Mouse (Mus musculus): ENCODE data around the gene Tspan18. TPM values are rescaled to one million over a fixed set of nuclear protein-coding genes. Genes with fewer than 3 reads are reported as not detected.

The Tspan18 gene
- polyA plus RNA-seq, 1 experiment, result 14.1 TPM

- no peak overlapping the region for H3K27ac ChIP-seq (ENCODE audit: insufficient read depth, low read depth, low read length)
- WGBS, result 76% methylated on average over 7 of the region's 7 CpGs
- no peak overlapping the region for H3K4me3 ChIP-seq (ENCODE audit: low read depth, low read length)
Observed at GRCm38 (mm10) chr2:93218353-93218990, 115.8 kb downstream of the Tspan18 start.

GRCm38 (mm10) chr2:93217015-93217414 is 117.3 kb downstream of the Tspan18 start:
- WGBS, result 26% methylated on average over 7 of the region's 7 CpGs
- H3K27ac ChIP-seq (ENCODE audit: insufficient read depth, low read depth, low read length), result no peak overlapping the region

More at GRCm38 (mm10) chr2:93218353-93218990, 115.8 kb downstream of the Tspan18 start:
- peaks cover 15% of the 10 kb centered on the region; the same call in 1 of the 2 replicates for H3K4me1 ChIP-seq (ENCODE audit: control insufficient read depth, insufficient read depth, insufficient read length, low read length)
- no peaks in the 10 kb centered on the region for H3K27me3 ChIP-seq (ENCODE audit: control insufficient read depth, insufficient read depth, low read length)
- H3K36me3 ChIP-seq (ENCODE audit: control insufficient read depth, insufficient read depth, low read length), result no peaks in the 10 kb centered on the region
- TF ChIP-seq POLR2A (IDR thresholded peaks at IDR 0.05; ENCODE audit: low read depth, low read length) (no peak), CTCF (IDR thresholded peaks at IDR 0.05; ENCODE audit: extremely low read depth, insufficient read length, insufficient replicate concordance, low read depth, low read length) (no peak)

GRCm38 (mm10) chr2:93215790-93216189 is 118.5 kb downstream of the Tspan18 start:
- 81% methylated on average over 10 of the region's 10 CpGs for whole genome bisulfite sequencing
- no peak overlapping the region for H3K4me3 ChIP-seq (ENCODE audit: low read depth, low read length)
- no peak overlapping the region for H3K27ac ChIP-seq (ENCODE audit: insufficient read depth, low read depth, low read length)
- no peak for TF ChIP-seq CTCF (IDR thresholded peaks at IDR 0.05; ENCODE audit: extremely low read depth, insufficient read length, insufficient replicate concordance, low read depth, low read length)
- TF ChIP-seq POLR2A (IDR thresholded peaks at IDR 0.05; ENCODE audit: low read depth, low read length), result no peak
- H3K4me1 ChIP-seq (ENCODE audit: control insufficient read depth, insufficient read depth, insufficient read length, low read length), result peaks cover 15% of the 10 kb centered on the region; the same call in 1 of the 2 replicates
- H3K36me3 ChIP-seq (ENCODE audit: control insufficient read depth, insufficient read depth, low read length), result no peaks in the 10 kb centered on the region
- H3K27me3 ChIP-seq (ENCODE audit: control insufficient read depth, insufficient read depth, low read length), result no peaks in the 10 kb centered on the region

More at GRCm38 (mm10) chr2:93217015-93217414, 117.3 kb downstream of the Tspan18 start:
- Histone ChIP-seq H3K4me1 (ENCODE audit: control insufficient read depth, insufficient read depth, insufficient read length, low read length) (peaks cover 15% of the 10 kb centered on the region; the same call in 1 of the 2 replicates), H3K36me3 (ENCODE audit: control insufficient read depth, insufficient read depth, low read length) (no peaks in the 10 kb centered on the region), H3K4me3 (ENCODE audit: low read depth, low read length) (no peak overlapping the region), H3K27me3 (ENCODE audit: control insufficient read depth, insufficient read depth, low read length) (no peaks in the 10 kb centered on the region)
- TF ChIP-seq POLR2A (IDR thresholded peaks at IDR 0.05; ENCODE audit: low read depth, low read length), result no peak
- TF ChIP-seq CTCF (IDR thresholded peaks at IDR 0.05; ENCODE audit: extremely low read depth, insufficient read length, insufficient replicate concordance, low read depth, low read length), result peak; percentile 77; the same call in 1 of the 2 replicates

GRCm38 (mm10) chr2:93214192-93214591 is 120.1 kb downstream of the Tspan18 start:
- 59% methylated on average over 1 of the region's 1 CpGs for WGBS
- H3K27ac ChIP-seq (ENCODE audit: insufficient read depth, low read depth, low read length), result no peak overlapping the region
- TF ChIP-seq CTCF (IDR thresholded peaks at IDR 0.05; ENCODE audit: extremely low read depth, insufficient read length, insufficient replicate concordance, low read depth, low read length) (no peak), POLR2A (IDR thresholded peaks at IDR 0.05; ENCODE audit: low read depth, low read length) (no peak)
- no peak overlapping the region for H3K4me3 ChIP-seq (ENCODE audit: low read depth, low read length)
- no peaks in the 10 kb centered on the region for H3K36me3 ChIP-seq (ENCODE audit: control insufficient read depth, insufficient read depth, low read length)
- peaks cover 15% of the 10 kb centered on the region; the same call in 1 of the 2 replicates for H3K4me1 ChIP-seq (ENCODE audit: control insufficient read depth, insufficient read depth, insufficient read length, low read length)
- no peaks in the 10 kb centered on the region for H3K27me3 ChIP-seq (ENCODE audit: control insufficient read depth, insufficient read depth, low read length)

DNA sequence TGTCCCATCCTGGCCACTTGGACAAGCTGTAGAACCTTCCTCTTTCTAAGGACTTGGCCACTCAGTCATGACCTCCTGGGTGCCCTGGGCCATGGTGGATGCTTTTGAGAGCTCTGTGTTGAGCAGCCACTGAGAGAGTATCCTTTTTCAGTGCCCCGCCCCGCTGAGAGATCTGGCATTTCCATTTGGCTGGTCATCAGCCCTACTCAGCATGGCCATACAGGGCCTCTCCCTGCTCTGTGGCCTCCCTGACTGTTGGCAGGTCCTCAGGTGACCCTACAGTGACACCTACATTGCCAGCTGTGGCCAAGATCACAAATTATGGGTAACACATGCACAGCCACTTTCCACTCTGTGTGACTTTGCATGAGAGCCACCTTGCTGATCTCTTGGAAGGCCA is 121.4 kb downstream of the Tspan18 start:
- WGBS, result 96% methylated on average over 2 of the region's 2 CpGs
- TF ChIP-seq POLR2A (IDR thresholded peaks at IDR 0.05; ENCODE audit: low read depth, low read length) (no peak), CTCF (IDR thresholded peaks at IDR 0.05; ENCODE audit: extremely low read depth, insufficient read length, insufficient replicate concordance, low read depth, low read length) (no peak)
- no peaks in the 10 kb centered on the region for H3K36me3 ChIP-seq (ENCODE audit: control insufficient read depth, insufficient read depth, low read length)
- no peak overlapping the region for H3K27ac ChIP-seq (ENCODE audit: insufficient read depth, low read depth, low read length)
- no peaks in the 10 kb centered on the region for H3K27me3 ChIP-seq (ENCODE audit: control insufficient read depth, insufficient read depth, low read length)
- H3K4me3 ChIP-seq (ENCODE audit: low read depth, low read length), result no peak overlapping the region
- H3K4me1 ChIP-seq (ENCODE audit: control insufficient read depth, insufficient read depth, insufficient read length, low read length), result peaks cover 15% of the 10 kb centered on the region; the same call in 1 of the 2 replicates

DNA sequence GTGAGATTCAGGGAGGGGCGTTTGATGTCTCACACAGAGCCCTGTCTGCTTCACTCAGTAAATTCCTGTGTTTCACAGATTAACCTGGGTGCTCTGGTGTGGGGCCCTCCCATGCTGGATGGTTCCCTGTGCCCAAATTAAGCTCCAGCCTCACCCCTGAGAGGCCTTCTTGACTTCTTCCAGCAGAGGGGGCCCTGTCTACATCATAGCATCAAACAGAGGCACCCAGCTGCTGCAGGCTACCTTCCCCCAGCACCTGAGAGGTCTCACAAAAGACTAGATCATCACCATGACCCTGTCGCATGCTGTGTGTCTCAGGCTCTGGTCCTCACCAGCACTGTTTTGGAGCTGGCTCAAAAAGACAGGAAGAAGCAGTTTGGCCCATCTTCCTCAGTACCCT is 121.9 kb downstream of the Tspan18 start:
- no peaks in the 10 kb centered on the region for H3K27me3 ChIP-seq (ENCODE audit: control insufficient read depth, insufficient read depth, low read length)
- 78% methylated on average over 2 of the region's 2 CpGs for WGBS
- H3K27ac ChIP-seq (ENCODE audit: insufficient read depth, low read depth, low read length), result no peak overlapping the region
- no peaks in the 10 kb centered on the region for H3K36me3 ChIP-seq (ENCODE audit: control insufficient read depth, insufficient read depth, low read length)
- TF ChIP-seq CTCF (IDR thresholded peaks at IDR 0.05; ENCODE audit: extremely low read depth, insufficient read length, insufficient replicate concordance, low read depth, low read length) (no peak), POLR2A (IDR thresholded peaks at IDR 0.05; ENCODE audit: low read depth, low read length) (no peak)
- H3K4me3 ChIP-seq (ENCODE audit: low read depth, low read length), result no peak overlapping the region
- H3K4me1 ChIP-seq (ENCODE audit: control insufficient read depth, insufficient read depth, insufficient read length, low read length), result peaks cover 13% of the 10 kb centered on the region; the same call in 1 of the 2 replicates

DNA sequence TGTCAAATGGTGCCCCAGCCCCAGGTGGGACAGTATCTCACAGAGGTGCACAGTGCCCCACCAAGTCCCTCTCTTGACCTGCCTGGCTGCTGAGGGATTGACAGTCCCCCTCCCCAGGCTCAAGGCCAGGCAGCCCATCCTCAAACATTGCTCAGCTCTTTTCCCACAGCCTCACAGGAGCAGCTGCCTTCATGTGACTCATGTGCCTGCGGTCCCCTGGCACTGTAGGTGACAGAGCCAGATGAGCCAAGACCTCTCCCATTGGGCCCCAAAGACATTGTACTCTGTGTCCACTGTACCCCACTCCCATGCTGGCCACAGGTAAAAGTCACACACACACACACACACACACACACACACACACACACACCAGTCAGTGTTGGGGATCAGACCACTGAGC is 128.2 kb downstream of the Tspan18 start:
- Histone ChIP-seq H3K27me3 (ENCODE audit: control insufficient read depth, insufficient read depth, low read length) (no peaks in the 10 kb centered on the region), H3K36me3 (ENCODE audit: control insufficient read depth, insufficient read depth, low read length) (no peaks in the 10 kb centered on the region), H3K4me3 (ENCODE audit: low read depth, low read length) (no peak overlapping the region), H3K4me1 (ENCODE audit: control insufficient read depth, insufficient read depth, insufficient read length, low read length) (no peaks in the 10 kb centered on the region), H3K27ac (ENCODE audit: insufficient read depth, low read depth, low read length) (no peak overlapping the region)
- TF ChIP-seq CTCF (IDR thresholded peaks at IDR 0.05; ENCODE audit: extremely low read depth, insufficient read length, insufficient replicate concordance, low read depth, low read length) (no peak), POLR2A (IDR thresholded peaks at IDR 0.05; ENCODE audit: low read depth, low read length) (no peak)
- 88% methylated on average over 1 of the region's 1 CpGs for WGBS
